Comparison of ENCODE assay signal across 15 mouse cellular contexts in the genomic region with DNA sequence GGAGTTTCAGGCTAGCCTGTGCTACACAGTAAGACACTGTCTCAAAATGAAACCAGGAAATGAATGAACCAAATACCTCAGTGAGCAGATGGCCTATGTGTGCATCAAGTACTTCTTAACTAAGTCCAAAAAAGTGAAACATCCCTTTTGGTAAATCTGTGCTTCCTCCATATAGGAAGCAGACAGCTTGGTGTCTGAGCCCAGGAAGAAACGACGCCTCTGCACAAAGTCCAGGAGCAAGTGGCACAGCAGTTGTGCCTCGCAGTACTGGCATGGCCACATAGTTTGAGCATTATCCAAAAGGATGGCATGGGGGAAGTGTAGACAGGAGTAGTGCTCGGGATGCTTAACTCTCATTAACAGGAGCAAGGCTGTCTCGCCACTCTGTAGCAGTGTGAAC.
"Had no signal": no experiment of that assay in that cellular context is flagged by ENCODE, and none has a peak within 500 bp of the region (broad histone marks: within the 10 kb centered on the region; RNA-seq: fewer than 3 reads in every experiment).

No protein-coding gene starts in this region.

- ATAC-seq: hindbrain, embryonic 16.5 days; inflammation-experienced regulatory T-cells, adult 6 months; intestine, postnatal 0 days; liver, embryonic 12.5 days had no signal

- DNase-seq: gastrocnemius, postnatal 14 days; gastrocnemius, postnatal 36 days; heart, adult 11 months; heart, adult 2 months; heart, postnatal 4 days; kidney, adult 18-20 months; kidney, adult 8-10 months; kidney, postnatal 10 days; kidney, postnatal 25 days; kidney, postnatal 4 days; lung, adult 18-20 months had no signal
